Mouse (Mus musculus) small intestine, adult 2 months (tissue): Measurements from ENCODE around the gene Pde4d. TPM values are rescaled to one million over a fixed set of nuclear protein-coding genes. Genes with fewer than 3 reads are reported as not detected.

Experiments
- H3K27ac ChIP-seq: fragments of 200-500 bp; 2 replicates; pipeline ENCODE4 v1.5.1; 2012; ENCODE audit warnings: low read depth, low read length, control low read depth, inconsistent platforms; ENCODE audit not compliant: insufficient read depth
- H3K27me3 ChIP-seq: fragments of 200-500 bp; 2 replicates; pipeline ENCODE4 v1.6.1; 2012; ENCODE audit warnings: mild to moderate bottlenecking, moderate library complexity, low read length, inconsistent platforms; ENCODE audit not compliant: control insufficient read depth, insufficient read depth
- H3K36me3 ChIP-seq: fragments of 200-500 bp; 2 replicates; pipeline ENCODE4 v1.6.1; 2012; ENCODE audit warnings: mild to moderate bottlenecking, low read length, control low read depth, inconsistent platforms; ENCODE audit not compliant: control insufficient read depth, insufficient read depth
- H3K4me1 ChIP-seq: fragments of 200-500 bp; 2 replicates; pipeline ENCODE4 v1.6.1; 2012; ENCODE audit warnings: low read length, inconsistent platforms, mixed read lengths; ENCODE audit not compliant: control insufficient read depth, insufficient read depth, insufficient read length
- H3K4me3 ChIP-seq: fragments of 200-500 bp; 2 replicates; pipeline ENCODE4 v1.5.1; 2012; ENCODE audit warnings: low read depth, mild to moderate bottlenecking, control low read depth, inconsistent platforms, low read length, moderate library complexity
- CTCF ChIP-seq: fragments of 200-500 bp; IDR thresholded peaks from 2 replicates; pipeline ENCODE4 v1.5.1; 2012; ENCODE audit warnings: low read depth, mild to moderate bottlenecking, control low read depth, inconsistent platforms, low read length, moderate library complexity, mixed read lengths; ENCODE audit not compliant: insufficient replicate concordance, insufficient read length; ENCODE audit errors: extremely low read depth
- POLR2A ChIP-seq: fragments of 200-500 bp; IDR thresholded peaks from 2 replicates; pipeline ENCODE4 v1.6.1; 2012; ENCODE audit warnings: low read depth, mild to moderate bottlenecking, control low read depth, inconsistent platforms, low read length, moderate library complexity
- WGBS: fragments of 180-500 bp; shearing (Covaris S2); methylation state at CpG from one replicate; pipeline ENCODE4 v1.1.7; 2018; 5-methylcytosine and 5-hydroxymethylcytosine counted together
- polyA plus RNA-seq: library from polyadenylated mRNA; depleted of rRNA; stranded (reverse); fragments of >200 nt; gene quantifications from 2 replicates; pipeline ENCODE4 v1.2.3, GENCODE M21; 2012

Pde4d gene
- polyA plus RNA-seq, 1 experiment, result 8.4 TPM

DNA sequence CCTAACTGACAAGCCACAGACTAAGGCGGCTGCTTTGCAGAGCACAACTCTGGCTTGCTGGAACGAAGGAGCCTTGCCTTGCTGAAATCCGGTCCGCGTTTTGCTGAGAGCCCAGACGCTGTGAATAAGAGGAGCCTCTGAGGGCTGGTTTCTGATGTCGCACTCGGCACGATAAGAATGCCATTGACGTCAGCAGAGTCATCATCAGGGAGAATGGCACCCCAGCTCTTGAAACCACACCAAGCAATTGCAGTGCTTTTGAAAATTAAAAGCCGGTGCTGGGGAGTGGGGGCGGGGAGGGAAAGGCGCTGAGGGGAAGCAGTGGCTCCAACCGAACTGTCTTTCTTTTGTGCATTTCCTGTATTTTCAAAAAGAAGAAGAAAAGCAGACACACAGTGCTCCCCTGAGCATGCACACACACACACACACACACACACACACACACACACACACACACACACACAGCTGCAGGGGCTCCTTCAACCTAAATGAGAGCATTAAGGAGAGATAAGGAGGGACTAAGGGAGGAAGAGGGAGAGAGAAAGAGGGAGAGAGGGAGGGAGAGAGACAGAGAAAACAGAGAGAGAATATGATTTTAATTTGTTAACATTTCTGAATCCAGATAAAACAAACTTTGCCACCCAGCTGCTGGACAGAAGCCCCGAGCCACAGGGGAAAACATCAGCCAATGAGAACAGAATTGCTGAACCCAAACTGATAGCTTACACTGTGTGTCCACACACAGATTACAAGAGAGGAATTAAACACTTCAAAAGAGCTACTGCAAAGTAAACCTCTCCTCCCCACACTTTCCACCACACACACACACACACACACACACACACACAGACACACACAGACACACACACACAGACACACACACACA is 1372.9 kb downstream of the Pde4d start:
- under 1% methylated on average over 15 of the region's 15 CpGs for WGBS
- TF ChIP-seq POLR2A (no peak; the same call in 1 of the 2 replicates), CTCF (no peak)
- peak overlapping the region; percentile 45 for H3K4me3 ChIP-seq
- H3K27ac ChIP-seq, result peak overlapping the region; percentile 86
- peaks cover 12% of the 10 kb centered on the region; the same call in 1 of the 2 replicates for H3K4me1 ChIP-seq
- no peaks in the 10 kb centered on the region for H3K36me3 ChIP-seq
- H3K27me3 ChIP-seq, result no peaks in the 10 kb centered on the region

DNA sequence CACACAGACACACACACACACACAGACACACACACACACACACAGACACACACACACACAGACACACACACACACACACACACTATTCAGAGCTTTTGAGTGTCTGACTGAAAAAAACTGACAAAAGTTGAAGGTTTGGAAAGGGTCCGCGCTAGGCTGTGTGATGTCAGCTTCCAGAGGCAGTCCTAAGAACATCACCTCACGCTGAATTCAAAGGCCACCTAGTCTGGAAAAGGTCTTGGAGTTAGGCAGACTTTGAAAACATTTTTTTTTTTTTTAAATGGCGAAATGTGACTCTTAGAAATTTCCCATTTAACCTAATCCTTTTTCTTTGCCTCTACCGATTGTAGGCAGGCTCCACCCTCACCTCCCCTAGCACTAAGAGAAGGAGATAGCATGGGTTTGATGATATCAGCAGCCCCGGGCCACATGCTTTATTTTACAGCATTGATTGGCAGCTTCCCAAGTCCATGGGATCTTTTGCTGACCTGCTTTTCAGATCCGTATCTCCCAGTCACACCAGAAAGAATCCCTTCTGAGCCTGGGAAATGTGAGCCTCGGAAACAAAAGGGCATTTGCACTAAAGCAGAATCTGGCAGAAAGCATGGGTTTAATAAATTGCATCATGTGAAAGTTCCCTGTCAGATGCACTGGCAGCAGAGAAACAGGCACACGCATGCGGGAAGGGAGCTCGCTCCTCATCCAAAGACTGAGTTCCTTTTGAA is 1373.7 kb downstream of the Pde4d start:
- Histone ChIP-seq H3K27me3 (no peaks in the 10 kb centered on the region), H3K27ac (peak overlapping the region; percentile 84), H3K36me3 (no peaks in the 10 kb centered on the region), H3K4me1 (peaks cover 12% of the 10 kb centered on the region; the same call in 1 of the 2 replicates), H3K4me3 (no peak overlapping the region)
- TF ChIP-seq POLR2A (no peak), CTCF (no peak)
- 23% methylated on average over 11 of the region's 11 CpGs for WGBS

DNA sequence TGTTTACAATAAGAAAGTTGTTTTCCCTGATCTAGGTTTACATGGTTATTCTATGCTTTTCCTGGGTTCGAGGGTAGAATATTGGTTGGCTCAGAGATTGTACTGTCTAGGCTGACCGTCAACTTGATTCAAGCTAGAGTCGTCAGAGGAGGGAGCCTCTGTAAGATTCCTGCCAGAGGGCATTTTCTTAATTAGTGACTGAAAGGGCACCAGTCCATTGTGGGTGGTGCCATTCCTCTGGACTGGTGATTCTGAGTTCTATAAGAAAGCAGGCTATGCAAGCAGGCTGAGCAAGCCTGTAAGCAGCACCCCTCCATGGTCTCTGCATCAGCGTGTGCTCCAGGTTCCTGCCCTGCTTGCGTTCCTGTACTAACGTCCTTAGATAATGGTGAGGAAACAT is 1376.1 kb downstream of the Pde4d start:
- H3K27me3 ChIP-seq, result no peaks in the 10 kb centered on the region
- no peak overlapping the region for H3K27ac ChIP-seq
- H3K4me1 ChIP-seq, result peaks cover 11% of the 10 kb centered on the region; the same call in 1 of the 2 replicates
- H3K4me3 ChIP-seq, result no peak overlapping the region
- no peak for TF ChIP-seq POLR2A
- TF ChIP-seq CTCF, result no peak
- H3K36me3 ChIP-seq, result no peaks in the 10 kb centered on the region
- 74% methylated on average over 6 of the region's 6 CpGs for WGBS

DNA sequence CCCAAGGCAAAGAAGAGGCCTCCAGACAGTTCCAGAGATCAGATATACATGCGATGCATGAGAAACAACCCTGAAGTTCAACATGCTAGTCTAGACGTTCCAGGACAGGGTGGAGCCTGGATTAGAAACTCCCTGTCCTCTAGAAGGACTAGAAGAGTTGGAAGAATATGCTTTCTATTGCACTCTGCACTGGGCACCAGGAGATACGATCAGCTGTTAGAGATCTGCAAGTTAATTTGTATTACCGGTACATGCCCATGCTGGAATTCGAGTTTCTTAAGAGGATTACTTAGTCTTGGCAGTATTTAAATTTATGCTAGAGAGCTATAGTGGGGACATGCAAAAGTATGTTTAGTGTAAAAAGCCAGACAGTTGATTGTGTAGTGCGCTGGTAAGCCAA is 1377.6 kb downstream of the Pde4d start:
- H3K4me1 ChIP-seq, result peaks cover 7% of the 10 kb centered on the region; the same call in 1 of the 2 replicates
- H3K27me3 ChIP-seq, result no peaks in the 10 kb centered on the region
- no peaks in the 10 kb centered on the region for H3K36me3 ChIP-seq
- WGBS, result 86% methylated on average over 6 of the region's 6 CpGs
- H3K4me3 ChIP-seq, result no peak overlapping the region
- H3K27ac ChIP-seq, result no peak overlapping the region
- TF ChIP-seq CTCF (no peak), POLR2A (no peak)

DNA sequence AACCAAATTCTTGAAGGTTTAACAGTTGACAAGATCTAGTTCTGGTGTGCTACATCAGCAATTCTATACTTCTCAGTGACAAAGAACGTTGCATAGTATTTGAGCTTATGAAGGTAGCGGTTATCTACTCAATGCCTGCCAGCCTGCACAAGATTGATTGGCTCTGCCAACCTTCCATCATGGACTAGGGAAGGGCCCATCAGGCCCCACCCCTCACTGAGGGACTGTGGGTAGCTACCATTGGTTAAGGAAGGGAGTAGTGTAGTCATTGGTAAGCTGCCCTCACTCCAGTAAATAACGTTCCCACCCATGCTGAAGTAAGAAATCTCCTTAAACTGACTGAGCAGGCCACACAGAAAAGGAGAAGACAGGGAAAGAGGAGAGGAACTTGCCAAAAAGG is 1378.2 kb downstream of the Pde4d start:
- Histone ChIP-seq H3K36me3 (no peaks in the 10 kb centered on the region), H3K27me3 (no peaks in the 10 kb centered on the region), H3K27ac (no peak overlapping the region), H3K4me3 (no peak overlapping the region), H3K4me1 (peaks cover 4% of the 10 kb centered on the region; the same call in 1 of the 2 replicates)
- TF ChIP-seq CTCF (no peak), POLR2A (no peak)
- WGBS, result 85% methylated on average over 3 of the region's 3 CpGs

DNA sequence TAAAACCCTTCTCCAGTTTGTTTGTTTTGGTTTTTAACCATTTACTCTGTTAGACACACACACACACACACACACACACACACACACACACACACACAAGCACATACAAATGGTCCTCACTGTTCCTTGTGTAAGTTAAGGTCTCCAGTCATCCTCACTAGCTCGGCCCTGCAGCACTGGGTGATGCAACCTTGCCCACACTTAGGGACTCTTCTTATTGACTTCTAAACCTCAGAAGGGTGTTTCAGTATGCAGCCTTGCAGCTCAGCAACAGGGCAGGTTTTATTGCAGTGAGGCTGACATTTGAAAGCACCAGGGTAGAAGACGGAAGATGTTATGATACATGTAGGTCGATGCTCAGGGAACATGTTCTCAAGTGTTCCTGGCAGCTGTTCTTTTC is 1379.7 kb downstream of the Pde4d start:
- H3K27ac ChIP-seq, result no peak overlapping the region
- H3K4me3 ChIP-seq, result no peak overlapping the region
- H3K27me3 ChIP-seq, result no peaks in the 10 kb centered on the region
- no peak for TF ChIP-seq CTCF
- no peak for TF ChIP-seq POLR2A
- no peaks in the 10 kb centered on the region for H3K36me3 ChIP-seq
- no peaks in the 10 kb centered on the region for H3K4me1 ChIP-seq
- WGBS, result 76% methylated on average over 3 of the region's 3 CpGs

DNA sequence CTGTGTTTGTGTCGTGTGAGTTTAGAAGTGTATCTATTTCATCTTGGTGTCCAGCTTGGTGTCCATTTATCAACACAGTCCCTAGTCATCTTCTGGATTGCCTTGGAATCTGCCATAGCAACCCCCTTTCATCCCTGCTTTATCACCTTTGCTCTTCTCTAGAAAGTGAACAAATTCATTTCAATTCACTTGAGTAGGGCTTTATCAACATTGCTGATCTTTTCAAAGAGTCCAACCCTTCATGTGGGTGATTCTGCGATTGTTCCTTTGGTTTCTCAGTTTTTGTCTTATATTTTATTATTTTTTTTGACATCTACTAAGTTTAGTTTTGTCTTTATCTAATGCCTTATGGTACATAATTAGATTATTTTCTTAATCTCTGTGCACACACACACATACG is 1385.2 kb downstream of the Pde4d start:
- no peaks in the 10 kb centered on the region for H3K4me1 ChIP-seq
- H3K27ac ChIP-seq, result no peak overlapping the region
- no peaks in the 10 kb centered on the region for H3K36me3 ChIP-seq
- 94% methylated on average over 3 of the region's 3 CpGs for WGBS
- no peak overlapping the region for H3K4me3 ChIP-seq
- no peaks in the 10 kb centered on the region for H3K27me3 ChIP-seq
- TF ChIP-seq POLR2A (no peak), CTCF (no peak)
